20 mouse cellular contexts compared by ENCODE assay signal in genomic region chr3:43784170-43784569, GRCm38 (mm10).
DNase-seq lines count a peak whose midpoint lies in the region; ATAC-seq and TF ChIP-seq lines count a peak whose summit lies in the region.
"Had no signal": no experiment of that assay in that cellular context is flagged by ENCODE, and none has a peak within 500 bp of the region (broad histone marks: within the 10 kb centered on the region; RNA-seq: fewer than 3 reads in every experiment).

No protein-coding gene starts in this region.

- POLR2A ChIA-PET in Patski (lab: Charles Lee): no interaction called here

- H3K4me3 ChIP-seq in hindbrain, embryonic 14.5 days (replicated peaks; ENCODE audit: low read length): no peak overlapping the region
- no peak overlapping the region for H3K4me3 ChIP-seq in hindbrain, embryonic 16.5 days (ENCODE audit: low read length)
- H3K4me3 ChIP-seq in midbrain, embryonic 14.5 days (replicated peaks; ENCODE audit: low read depth, low read length): no peak overlapping the region
- H3K4me3 ChIP-seq in midbrain, embryonic 13.5 days (replicated peaks): no peak overlapping the region
- H3K4me3 ChIP-seq: embryonic facial prominence, embryonic 12.5 days; heart, embryonic 10.5 days; limb, embryonic 12.5 days; midbrain, embryonic 12.5 days; neural tube, embryonic 15.5 days had no signal

- WGBS in hindbrain, embryonic 14.5 days: 82% methylated on average over 2 of the region's 2 CpGs
- WGBS in hindbrain, embryonic 16.5 days: 85% methylated on average over 2 of the region's 2 CpGs
- 81% methylated on average over 2 of the region's 2 CpGs for WGBS in midbrain, embryonic 14.5 days
- 87% methylated on average over 2 of the region's 2 CpGs for WGBS in midbrain, embryonic 13.5 days

- in situ Hi-C loops in Patski (cut with MboI; ENCODE audit: low pct_unique_long_range_greater_than_20kb): loop anchor here (25.0 kb wide), 1 partner anchor 1128 kb away; no protein-coding TSS in a partner anchor

- H3K4me1 ChIP-seq in hindbrain, embryonic 14.5 days (replicated peaks; ENCODE audit: control insufficient read depth, insufficient read depth, low read length): 0 out of 2 replicates have a peak, but pooled peaks cover 3% of the 10 kb centered on the region
- H3K4me1 ChIP-seq in hindbrain, embryonic 16.5 days (ENCODE audit: control insufficient read depth, insufficient read depth, low read depth, low read length): no peaks in the 10 kb centered on the region
- H3K4me1 ChIP-seq in midbrain, embryonic 14.5 days (ENCODE audit: control insufficient read depth, insufficient read depth, low read length): no peaks in the 10 kb centered on the region
- no peaks in the 10 kb centered on the region for H3K4me1 ChIP-seq in midbrain, embryonic 13.5 days (replicated peaks)
- H3K4me1 ChIP-seq: embryonic facial prominence, embryonic 12.5 days; heart, embryonic 10.5 days; limb, embryonic 12.5 days; midbrain, embryonic 12.5 days; neural tube, embryonic 15.5 days had no signal

- no peak for ATAC-seq in hindbrain, embryonic 14.5 days (ENCODE audit: low FRiP score)
- no peak for ATAC-seq in hindbrain, embryonic 16.5 days
- no peak for ATAC-seq in midbrain, embryonic 14.5 days (ENCODE audit: low FRiP score, low TSS enrichment)
- no peak for ATAC-seq in midbrain, embryonic 13.5 days
- no peak for ATAC-seq in Patski
- ATAC-seq: liver, postnatal 0 days had no signal

- H3K4me2 ChIP-seq in hindbrain, embryonic 14.5 days (replicated peaks): no peak overlapping the region
- no peak overlapping the region for H3K4me2 ChIP-seq in hindbrain, embryonic 16.5 days (ENCODE audit: low read length)
- H3K4me2 ChIP-seq in midbrain, embryonic 14.5 days (ENCODE audit: low read length): no peak overlapping the region
- H3K4me2 ChIP-seq in midbrain, embryonic 13.5 days (replicated peaks): no peak overlapping the region
- H3K4me2 ChIP-seq: embryonic facial prominence, embryonic 12.5 days; limb, embryonic 12.5 days; liver, embryonic 11.5 days; midbrain, embryonic 12.5 days; neural tube, embryonic 15.5 days had no signal

- no peaks in the 10 kb centered on the region for H3K27me3 ChIP-seq in hindbrain, embryonic 14.5 days (ENCODE audit: control insufficient read depth, insufficient read depth, low read length)
- H3K27me3 ChIP-seq in hindbrain, embryonic 16.5 days (replicated peaks; ENCODE audit: control insufficient read depth, insufficient read depth, low read length): no peaks in the 10 kb centered on the region
- H3K27me3 ChIP-seq in midbrain, embryonic 14.5 days (ENCODE audit: control insufficient read depth, insufficient read depth, low read length): no peaks in the 10 kb centered on the region
- no peaks in the 10 kb centered on the region for H3K27me3 ChIP-seq in midbrain, embryonic 13.5 days
- no peaks in the 10 kb centered on the region for H3K27me3 ChIP-seq in Patski
- H3K27me3 ChIP-seq: embryonic facial prominence, embryonic 12.5 days; limb, embryonic 12.5 days; midbrain, embryonic 12.5 days; neural tube, embryonic 15.5 days had no signal

- peak; percentile 7 for TF ChIP-seq CTCF in Patski (IDR thresholded peaks at IDR 0.05)

- H3K36me3 ChIP-seq in hindbrain, embryonic 14.5 days (replicated peaks; ENCODE audit: control insufficient read depth, insufficient read depth): no peaks in the 10 kb centered on the region
- H3K36me3 ChIP-seq in hindbrain, embryonic 16.5 days (ENCODE audit: control insufficient read depth, insufficient read depth, low read length): no peaks in the 10 kb centered on the region
- H3K36me3 ChIP-seq in midbrain, embryonic 14.5 days (ENCODE audit: control insufficient read depth, insufficient read depth, low read length): no peaks in the 10 kb centered on the region
- no peaks in the 10 kb centered on the region for H3K36me3 ChIP-seq in midbrain, embryonic 13.5 days
- H3K36me3 ChIP-seq: embryonic facial prominence, embryonic 12.5 days; heart, embryonic 10.5 days; limb, embryonic 12.5 days; midbrain, embryonic 12.5 days; neural tube, embryonic 15.5 days had no signal

- no peaks in the 10 kb centered on the region for H3K9me3 ChIP-seq in hindbrain, embryonic 14.5 days (ENCODE audit: control insufficient read depth, low read length)
- no peaks in the 10 kb centered on the region for H3K9me3 ChIP-seq in hindbrain, embryonic 16.5 days (ENCODE audit: control insufficient read depth, low read length)
- H3K9me3 ChIP-seq in midbrain, embryonic 14.5 days (ENCODE audit: control insufficient read depth, low read length): no peaks in the 10 kb centered on the region
- H3K9me3 ChIP-seq in midbrain, embryonic 13.5 days: no peaks in the 10 kb centered on the region
- H3K9me3 ChIP-seq: embryonic facial prominence, embryonic 12.5 days; heart, embryonic 10.5 days; limb, embryonic 12.5 days; midbrain, embryonic 12.5 days; neural tube, embryonic 15.5 days had no signal

- DNase-seq in hindbrain, embryonic 14.5 days (ENCODE audit: low spot score): peak; percentile 28
- peak; percentile 37 for DNase-seq in midbrain, embryonic 14.5 days
- DNase-seq in Patski (ENCODE audit: low read depth, low spot score): no peak
- no peak for DNase-seq in T-cell, adult 2 months (ENCODE audit: low spot score)
- DNase-seq in urinary bladder, postnatal 4 days (ENCODE audit: low spot score in 2 of 2): no peak
- DNase-seq: adrenal gland, postnatal 25 days; cerebellum, adult 11 months; kidney, adult 2 months; kidney, postnatal 14 days; layer of hippocampus, postnatal 36 days; liver, postnatal 0 days; lung, postnatal 14 days had no signal

- no peak overlapping the region for H3K27ac ChIP-seq in hindbrain, embryonic 14.5 days
- no peak overlapping the region for H3K27ac ChIP-seq in hindbrain, embryonic 16.5 days (ENCODE audit: low read depth, low read length)
- H3K27ac ChIP-seq in midbrain, embryonic 14.5 days (replicated peaks; ENCODE audit: low read depth, low read length): no peak overlapping the region
- H3K27ac ChIP-seq in midbrain, embryonic 13.5 days: no peak overlapping the region
- H3K27ac ChIP-seq: embryonic facial prominence, embryonic 12.5 days; heart, embryonic 10.5 days; limb, embryonic 12.5 days; midbrain, embryonic 12.5 days; neural tube, embryonic 15.5 days had no signal

- H3K9ac ChIP-seq in hindbrain, embryonic 14.5 days: no peak overlapping the region
- H3K9ac ChIP-seq in hindbrain, embryonic 16.5 days (ENCODE audit: low read depth, low read length): no peak overlapping the region
- no peak overlapping the region for H3K9ac ChIP-seq in midbrain, embryonic 14.5 days (replicated peaks; ENCODE audit: low read length)
- no peak overlapping the region for H3K9ac ChIP-seq in midbrain, embryonic 13.5 days (replicated peaks)
- H3K9ac ChIP-seq: embryonic facial prominence, embryonic 12.5 days; limb, embryonic 12.5 days; liver, postnatal 0 days; midbrain, embryonic 12.5 days; neural tube, embryonic 15.5 days had no signal

- CTCF ChIA-PET in Patski (lab: Charles Lee): no interaction called here

Comparison
In these comparisons a context has a peak if more than half of its experiments do, and no peak if none do; other contexts are left out.
1. DNase-seq: peak in hindbrain, embryonic 14.5 days (single experiment) and midbrain, embryonic 14.5 days (single experiment); none in Patski (single experiment), T-cell, adult 2 months (single experiment) and urinary bladder, postnatal 4 days (0 of 2).